Mouse (Mus musculus): ENCODE measurements at regions not wholly inside any gene's neighbourhood (a gene's known extent, or its start where the extent isn't known, plus 50 kb on each side); places are given as distances from the start of the nearest gene placed in this dataset.

DNA sequence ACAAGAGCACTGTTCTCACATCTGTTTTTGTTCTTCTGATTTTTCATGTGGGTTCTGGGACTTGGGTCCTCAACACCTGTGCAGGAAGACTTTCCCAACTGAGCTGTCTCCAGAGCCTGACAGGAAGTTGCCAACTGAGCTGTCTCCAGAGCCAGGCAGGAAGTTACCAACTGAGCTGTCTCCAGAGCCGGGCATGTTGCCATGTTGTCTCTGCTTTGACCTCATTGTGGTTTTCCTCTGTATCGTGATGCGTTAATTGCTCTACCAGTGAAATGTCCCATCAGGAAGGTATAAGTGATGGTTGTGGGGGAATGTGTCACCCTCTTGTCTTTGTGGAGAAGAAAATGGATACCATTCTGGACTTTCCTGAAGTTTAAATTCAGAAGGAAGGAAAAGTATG is 54.4 kb upstream of the Olfm4 start:
- DNase-seq (ENCODE audit: low spot score in 2 of 2) = no peak

DNA sequence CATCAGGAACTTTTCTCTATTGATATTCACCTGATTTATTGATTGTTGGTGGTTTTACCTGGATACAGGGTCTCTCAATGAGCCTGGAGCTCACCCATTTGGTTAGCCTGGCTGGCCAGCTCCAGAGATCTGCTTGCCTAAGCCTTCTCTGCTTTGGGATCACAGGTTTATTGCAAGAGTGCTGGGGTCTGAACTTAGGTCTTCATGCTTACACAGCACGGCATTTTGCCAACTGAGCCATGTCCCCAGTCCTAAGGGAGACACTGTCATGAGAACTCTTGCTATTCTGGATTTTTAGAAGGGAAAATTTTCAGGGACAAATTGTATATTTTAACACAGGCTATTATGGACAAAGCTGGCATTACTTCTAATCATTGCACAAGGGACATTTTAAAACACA is 56.7 kb upstream of the Olfm4 start:
- no peak for DNase-seq (ENCODE audit: low spot score in 2 of 2)

DNA sequence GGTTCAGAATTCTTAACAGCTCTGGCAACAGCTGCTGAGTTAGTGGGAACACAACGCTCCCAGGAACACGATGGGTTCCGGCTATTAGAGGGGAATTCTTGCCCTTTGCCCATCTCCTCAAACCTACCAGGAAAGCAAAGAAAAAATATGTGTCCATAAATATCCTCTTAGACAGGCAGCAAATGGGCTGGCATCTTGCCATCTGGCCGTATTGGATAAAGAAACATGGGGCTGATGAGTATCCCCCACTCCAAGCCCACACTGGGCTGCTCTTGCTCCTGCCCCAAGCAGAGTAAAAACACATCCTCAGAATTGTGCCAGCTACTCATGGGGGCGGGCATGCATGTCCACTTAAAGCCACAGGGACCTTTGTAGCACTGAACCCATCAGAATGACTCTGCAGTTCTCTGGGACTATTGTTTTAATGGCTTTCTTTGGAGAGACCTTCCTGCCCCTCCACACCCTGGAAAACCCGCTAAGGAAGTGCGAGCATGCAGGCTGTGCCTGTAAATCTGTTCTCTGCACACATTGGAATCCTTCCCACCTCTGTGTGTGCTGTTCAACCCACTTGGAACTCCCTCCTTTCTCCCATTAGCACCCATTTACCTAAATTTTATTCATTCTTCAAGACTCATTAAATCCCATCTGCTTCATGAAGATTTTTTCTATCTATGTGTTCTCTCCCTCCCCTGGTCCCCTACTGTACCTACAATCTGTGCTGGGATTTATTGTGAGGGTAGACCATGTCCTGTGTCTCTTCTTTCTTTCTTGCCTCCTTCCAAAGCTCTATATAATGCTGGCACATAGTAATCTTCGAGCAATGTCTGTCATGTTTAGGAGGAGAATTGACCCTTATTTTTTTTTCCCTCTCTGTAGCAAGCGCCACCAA is 66.7 kb upstream of the Olfm4 start:
- DNase-seq (ENCODE audit: low spot score in 2 of 2) = peak in 1 of 2 experiments; percentile 27

DNA sequence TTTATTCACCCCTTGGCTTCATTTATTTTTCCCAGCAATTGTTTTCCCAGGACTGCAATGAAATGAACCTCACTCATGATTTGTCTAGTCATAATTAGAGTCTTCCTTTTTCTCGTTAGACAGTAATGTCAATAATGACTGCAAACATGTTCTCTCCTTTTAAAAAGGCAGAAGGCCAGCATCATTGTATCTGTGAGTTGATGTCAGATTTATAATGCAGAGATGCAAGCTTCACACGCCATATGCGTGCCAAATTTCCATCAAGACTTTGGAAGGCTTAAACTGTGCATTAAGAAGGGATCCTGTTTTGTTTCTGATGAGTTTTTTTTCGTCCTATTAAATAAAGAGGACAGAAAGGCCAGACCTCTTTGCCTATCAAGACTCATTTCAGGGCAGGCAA is 68.9 kb upstream of the Olfm4 start:
- no peak for DNase-seq (ENCODE audit: low spot score in 2 of 2)

DNA sequence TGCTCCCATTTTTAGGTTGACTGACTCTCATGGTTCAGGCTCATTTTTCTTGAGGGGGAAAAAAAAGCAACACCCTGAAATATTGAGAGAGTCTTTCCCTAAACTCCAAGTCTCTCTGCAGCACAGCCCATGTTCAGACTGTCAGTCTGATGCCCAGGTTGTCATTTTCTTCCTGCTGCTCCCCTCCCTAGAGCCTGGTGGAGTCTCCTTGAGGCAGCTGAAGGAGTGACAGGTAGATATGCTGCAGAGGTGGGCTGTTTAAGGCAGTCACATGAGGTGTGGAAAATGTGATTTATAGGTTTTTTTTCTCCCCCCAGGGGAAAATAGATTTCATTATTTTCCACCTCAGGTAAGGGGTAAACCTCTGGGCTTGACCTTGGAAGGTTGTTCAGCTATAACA is 70.6 kb upstream of the Olfm4 start:
- no peak for DNase-seq (ENCODE audit: low spot score in 2 of 2)

DNA sequence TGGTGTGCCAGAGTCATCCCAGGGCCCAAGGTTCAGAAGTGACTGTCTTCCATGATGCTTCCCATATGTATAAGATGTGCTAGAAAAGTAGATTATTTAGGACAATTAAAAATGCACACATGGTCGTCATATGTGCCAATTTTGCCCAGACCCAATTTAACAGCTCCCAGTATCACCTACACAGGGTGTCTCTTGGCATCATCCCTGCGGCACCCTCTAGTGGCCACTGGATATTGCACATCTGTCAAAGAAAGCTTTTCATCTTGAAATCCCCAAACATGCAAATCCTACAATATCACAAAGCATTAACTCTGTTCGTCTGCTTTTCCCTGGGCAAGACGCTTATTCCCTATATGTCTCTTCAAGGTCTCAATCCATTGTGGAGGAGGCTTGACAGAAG is 71.3 kb upstream of the Olfm4 start:
- peak in 1 of 2 experiments; percentile 68 for DNase-seq (ENCODE audit: low spot score in 2 of 2)

DNA sequence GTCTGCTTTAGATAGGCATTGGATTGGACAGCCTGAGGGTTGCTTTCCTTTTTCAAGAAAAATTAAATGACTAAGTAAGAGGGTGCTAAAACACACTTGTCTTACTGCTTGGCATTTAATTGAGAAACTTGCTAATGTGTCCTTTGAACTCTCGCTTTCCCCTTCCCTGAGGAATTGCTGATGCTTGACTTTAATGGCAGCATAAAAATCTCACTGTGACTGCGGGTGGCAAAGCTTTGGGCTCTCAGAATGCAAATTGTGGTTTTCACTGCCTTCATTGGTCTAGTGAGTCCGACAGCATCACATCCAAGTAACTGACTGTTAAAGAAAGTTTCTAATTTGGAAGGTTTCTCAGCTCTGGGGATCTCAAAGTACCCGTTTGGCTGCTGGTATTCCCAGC is 76.1 kb upstream of the Olfm4 start:
- no peak for DNase-seq (ENCODE audit: low spot score in 2 of 2)

DNA sequence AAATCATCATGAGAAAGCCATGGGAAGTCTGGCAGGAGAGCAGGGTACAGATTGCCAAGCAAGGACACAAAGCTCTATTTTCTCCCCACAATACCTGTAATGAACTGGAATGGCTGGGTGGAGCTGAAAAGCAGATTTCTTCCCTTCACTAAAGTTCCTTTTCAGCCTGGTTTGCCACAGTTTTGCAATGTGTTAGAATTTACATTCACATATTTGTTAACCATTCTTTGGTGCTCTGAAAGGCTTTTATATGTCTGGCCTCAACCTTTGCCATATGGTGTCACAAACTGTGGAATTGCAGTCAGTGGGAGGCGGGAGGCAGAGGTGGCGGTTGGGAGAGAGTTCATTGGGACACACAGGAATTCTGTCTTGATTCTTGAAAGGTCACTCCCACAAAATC is 78.3 kb upstream of the Olfm4 start:
- no peak for DNase-seq (ENCODE audit: low spot score in 2 of 2)

DNA sequence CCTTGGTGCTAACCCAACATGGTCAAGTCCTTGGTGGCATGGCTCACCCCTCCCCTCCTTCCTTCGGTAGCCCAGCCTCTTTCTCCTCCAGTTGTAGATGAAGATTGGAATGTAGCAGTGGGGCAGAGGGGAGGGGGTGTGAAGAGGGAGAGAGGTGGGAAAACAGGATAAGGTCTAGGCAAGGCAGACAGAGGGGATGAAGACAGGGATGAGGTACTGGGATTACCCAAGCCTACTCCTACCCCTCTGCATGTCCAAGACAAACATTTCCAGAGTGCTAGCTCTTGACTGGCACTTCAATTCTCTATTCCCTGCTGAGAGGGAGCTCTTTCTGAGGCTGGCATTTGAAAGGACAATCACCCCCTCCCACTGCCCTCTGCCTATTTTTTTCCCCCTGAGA is 81.5 kb upstream of the Olfm4 start:
- DNase-seq (ENCODE audit: low spot score in 2 of 2) = no peak

DNA sequence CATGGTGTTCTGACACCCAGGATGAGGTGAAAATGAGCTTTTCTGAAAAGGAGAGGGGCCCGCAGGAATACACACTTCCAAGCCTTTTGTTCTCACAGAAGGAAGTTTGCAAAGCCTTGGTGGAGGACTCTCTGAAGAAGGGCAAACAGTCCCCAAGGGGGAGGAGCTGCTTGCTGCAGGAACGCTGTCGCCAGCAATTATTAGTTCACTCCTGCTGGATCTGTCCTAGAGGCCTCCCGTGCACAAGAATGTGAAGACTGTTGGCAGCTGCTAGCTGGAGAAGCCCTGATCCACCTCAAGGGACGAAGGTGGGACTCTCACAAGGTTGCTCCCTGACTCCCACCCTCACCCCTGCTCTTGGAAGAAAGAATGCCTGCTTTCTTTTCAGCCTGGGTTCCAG is 85.6 kb upstream of the Olfm4 start:
- no peak for DNase-seq (ENCODE audit: low spot score in 2 of 2)

DNA sequence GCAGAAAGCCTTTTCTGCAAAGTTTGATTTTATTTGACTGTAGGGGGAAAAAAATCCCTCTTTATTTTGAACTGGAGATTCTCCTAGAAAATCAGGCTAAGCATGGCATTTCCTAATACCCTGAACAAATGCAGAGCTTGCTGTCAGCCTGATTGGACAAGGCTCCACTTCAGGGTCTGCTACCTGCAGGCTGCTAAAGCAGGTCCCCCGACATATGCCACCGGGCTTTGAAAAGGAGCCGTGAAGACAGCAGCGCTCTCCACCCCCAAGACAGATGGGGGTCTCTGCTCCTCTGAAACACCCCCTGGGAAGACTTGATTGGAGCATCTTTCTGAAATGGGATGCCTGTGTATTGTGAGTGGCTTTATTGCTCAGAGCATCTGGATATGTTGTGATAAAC is 90.6 kb upstream of the Olfm4 start:
- no peak for DNase-seq (ENCODE audit: low spot score in 2 of 2)

DNA sequence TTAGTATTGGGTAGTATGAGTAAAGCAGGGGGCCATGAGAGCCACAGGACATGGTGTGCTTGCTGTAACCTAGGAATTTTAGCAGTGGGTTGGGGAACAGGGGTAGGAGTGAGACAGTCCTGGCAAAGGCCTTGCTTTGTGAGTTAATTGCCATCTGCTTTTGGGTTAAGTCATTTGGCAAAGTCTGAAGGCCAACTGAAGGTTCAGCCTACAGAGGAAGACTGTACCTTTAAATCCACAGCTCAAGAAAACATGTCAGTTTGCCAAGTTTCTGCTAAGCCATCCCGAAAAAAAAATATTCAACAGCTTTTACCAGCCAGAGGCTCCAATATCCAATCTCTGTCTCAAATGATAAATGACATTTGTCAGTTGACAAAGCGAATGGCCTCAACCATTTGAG is 93.2 kb upstream of the Olfm4 start:
- DNase-seq (ENCODE audit: low spot score in 2 of 2) = no peak

DNA sequence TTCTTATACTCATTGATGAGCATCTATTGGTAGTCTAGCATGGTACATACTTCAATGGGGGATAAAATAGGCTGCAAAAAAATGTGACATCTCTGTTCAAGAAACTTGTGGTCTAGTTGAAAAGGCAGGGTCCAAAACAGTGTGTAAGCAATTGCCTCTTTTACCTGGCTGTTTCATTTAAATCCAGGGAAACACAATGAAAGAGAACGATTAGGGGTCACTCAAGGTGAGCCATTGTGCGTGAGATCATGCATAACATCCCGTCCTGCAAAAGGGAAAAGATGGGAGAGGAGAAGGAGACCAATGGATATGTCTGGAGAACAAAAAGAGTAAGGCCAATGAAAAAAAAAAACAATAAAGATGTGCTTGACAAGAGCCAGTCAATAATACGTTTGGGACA is 93.6 kb upstream of the Olfm4 start:
- no peak for DNase-seq (ENCODE audit: low spot score in 2 of 2)

DNA sequence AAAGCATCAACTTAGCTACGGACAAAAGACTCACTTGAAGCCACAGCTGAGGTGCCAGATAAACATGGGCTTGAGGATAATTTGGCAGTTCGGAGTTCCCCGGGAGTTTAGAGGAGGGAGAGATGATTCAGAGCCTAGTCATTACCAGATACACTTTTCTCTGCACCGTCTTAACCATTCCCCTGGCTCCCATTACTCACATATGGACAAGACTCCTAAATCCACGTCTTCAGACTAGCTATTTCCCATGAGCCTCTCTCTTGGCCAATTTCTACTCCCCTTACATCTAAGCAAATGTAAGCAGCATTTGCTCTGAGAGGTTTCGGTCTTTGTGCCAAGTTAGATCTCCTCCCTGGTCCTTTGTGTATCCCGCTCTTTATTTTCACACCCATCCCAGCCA is 100.4 kb upstream of the Olfm4 start:
- no peak for DNase-seq (ENCODE audit: low spot score in 2 of 2)

DNA sequence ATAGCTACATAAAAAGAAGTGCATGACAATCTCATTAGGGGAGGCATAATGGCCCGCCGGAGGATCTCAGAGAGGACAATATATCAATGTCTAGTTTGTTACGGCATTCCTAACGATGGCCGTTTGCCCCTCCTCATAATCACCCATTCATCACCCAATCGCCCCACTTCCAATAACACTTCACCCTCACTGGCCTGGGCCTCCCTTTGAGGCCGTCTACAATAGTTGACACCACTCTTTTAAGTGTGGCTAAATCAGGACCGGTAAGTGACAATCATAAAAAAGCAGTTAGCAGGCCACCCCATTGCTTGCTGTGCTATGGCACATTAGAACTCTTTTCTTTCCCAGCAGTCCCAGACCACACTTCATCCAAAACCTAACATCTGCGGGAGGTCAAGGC is 102.2 kb upstream of the Olfm4 start:
- no peak for DNase-seq (ENCODE audit: low spot score in 2 of 2)

DNA sequence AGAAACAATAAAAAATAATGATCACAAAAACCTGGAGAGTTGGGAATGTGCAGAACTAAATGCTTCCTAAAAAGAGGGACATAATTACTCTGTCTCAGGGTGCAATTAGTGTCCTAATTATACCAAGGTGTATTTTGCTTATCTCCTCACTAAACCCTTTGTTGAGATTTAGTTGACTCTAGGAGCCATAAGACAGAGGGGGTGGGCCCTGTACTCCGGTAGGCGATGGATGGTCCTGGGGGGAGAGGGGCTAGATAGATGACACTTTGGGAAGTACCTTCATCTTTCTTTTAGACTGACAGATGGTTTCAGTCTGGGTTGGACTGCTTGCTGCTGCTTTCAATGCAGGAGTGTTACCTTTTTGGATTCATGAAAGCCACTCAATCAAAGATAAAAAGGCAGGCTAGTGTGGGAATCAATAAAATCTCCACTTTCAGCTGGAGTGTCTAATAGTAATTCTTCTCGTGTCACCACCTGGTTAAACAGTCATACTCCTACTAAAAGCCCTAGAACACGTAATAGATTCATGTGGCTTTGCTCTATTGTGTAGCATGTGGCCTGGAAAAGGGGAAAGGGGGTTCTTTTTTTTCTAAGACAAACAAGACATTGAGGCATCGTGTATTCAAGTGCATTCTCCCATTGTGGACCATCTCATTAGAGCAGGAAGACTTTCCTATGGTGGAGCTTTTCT is 103.7 kb upstream of the Olfm4 start:
- no peak for DNase-seq (ENCODE audit: low spot score in 2 of 2)

DNA sequence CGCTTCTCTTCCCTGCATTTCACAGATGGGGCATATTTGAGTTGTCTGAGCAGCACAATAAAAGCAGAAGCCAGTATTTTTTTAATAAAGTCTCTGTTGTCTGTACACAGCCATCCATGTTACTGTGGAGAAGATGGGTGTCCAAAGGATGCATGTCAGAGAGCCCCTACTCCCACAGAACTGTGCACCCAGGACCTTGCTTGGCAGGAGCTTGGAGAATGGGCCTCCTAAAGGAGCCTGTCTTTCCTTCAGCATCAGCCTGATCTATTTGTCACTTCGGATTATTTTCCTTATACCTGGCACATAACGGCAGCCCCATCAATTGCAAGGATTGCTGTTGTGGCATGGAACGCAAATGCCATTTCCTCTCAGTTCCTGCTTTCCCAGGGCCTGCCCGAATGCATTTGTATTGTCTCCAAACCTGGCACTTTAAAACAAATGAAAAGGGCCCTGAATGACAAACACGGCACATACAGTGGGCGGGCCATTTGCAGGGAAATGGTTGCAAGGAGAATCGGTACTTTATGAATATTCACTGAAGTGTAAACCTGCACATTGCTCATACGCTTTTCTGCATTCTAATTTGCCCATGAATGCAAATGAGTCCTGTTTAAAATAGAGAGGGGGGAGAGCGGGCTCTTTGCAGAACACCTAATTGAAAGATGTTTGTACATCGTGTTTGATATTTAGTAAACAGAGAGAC is 104.4 kb upstream of the Olfm4 start:
- no peak for DNase-seq (ENCODE audit: low spot score in 2 of 2)

DNA sequence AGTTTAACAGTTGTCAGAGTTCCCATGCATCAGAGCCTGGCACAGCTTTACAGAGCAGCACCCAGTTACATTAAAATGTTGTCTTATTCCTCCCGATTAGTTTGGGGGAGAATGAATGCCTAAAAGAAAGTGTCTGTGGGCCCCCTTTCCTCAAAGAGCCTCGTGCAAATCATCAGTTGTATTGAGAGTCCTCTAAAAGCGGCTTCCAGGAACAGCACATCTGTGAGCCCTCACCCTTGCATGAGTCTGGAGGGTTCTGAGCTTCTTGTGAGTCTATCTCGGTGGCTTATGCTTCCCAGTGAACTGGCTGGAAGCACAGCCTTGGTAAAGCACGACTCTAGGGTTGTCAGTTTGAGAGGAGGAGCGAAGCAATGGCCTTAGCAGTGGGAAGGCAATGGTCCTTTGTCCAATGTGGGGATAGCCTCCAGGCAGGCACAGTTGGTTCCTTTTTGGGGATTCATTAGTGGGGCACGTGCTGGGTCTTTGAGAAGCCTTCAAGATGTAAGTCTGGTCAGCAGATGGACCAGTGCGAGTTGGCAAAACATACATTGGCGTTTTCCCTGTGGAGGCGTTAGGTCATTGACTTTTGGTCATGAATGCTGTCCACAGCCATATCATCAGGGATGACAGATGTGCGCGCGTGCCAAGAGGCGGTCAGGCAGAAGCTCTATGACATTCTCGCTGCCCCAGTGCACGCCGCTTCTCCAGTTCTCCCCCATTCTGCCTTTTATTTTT is 105.4 kb upstream of the Olfm4 start:
- no peak for DNase-seq (ENCODE audit: low spot score in 2 of 2)

DNA sequence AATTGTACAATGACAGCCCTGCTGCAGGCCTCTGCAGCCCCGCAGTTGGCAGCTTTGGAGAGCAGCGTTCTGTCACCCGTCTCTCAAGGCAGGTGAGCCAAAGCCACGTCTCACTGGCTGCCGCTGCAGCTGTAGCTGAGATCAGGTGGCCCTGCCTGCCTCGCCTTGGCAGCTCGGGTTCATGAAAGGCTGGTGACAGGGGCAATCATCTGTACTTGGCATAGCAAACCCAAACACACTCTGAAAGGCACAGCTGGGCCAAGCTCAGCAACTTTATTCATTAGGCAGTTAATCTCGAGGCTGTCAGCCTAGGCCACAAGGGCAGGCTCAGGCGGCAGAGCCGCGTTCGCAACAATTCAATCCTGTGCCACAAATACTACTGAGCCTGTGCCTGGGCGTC is 102.0 kb upstream of the Pcdh8 start:
- no peak for DNase-seq (ENCODE audit: low spot score in 2 of 2)

DNA sequence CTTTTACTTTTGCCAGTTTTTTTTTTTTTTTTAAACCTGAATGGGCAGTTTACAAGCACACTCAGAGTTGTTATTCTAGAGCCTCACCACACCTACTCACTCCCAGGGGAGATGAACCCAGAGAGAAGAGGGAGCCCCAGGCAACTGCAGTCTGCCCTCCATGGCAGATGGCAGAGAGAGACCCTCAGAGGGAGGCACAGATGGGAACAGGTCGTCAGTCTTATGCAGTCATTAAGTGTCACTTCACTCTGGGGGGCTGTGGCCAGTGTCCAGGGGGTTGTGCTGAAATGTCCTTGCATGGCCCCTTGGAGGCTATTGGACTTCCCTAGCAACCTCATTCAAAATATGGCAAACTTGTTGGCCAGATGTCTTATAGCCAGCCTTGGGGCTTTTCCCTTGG is 101.3 kb upstream of the Pcdh8 start:
- DNase-seq (ENCODE audit: low spot score in 2 of 2) = no peak

DNA sequence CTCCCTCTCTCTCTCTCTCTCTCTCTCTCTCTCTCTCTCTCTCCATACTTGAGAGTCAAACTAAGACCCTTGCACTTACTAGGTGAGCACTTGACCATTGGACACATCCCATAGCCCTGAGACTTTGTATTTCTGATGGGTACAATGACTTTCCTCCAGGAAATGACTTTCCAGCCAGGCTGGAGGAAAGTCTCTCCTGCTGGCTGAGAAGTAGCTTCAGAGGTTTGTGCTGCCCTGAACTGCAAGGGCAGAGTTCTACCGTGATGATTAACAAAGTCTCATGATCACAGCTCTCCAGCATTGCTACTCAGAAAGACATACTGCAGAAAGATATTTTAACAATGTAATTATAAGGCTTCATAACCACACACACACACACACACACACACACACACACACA is 98.2 kb upstream of the Pcdh8 start:
- DNase-seq (ENCODE audit: low spot score in 2 of 2) = no peak

DNA sequence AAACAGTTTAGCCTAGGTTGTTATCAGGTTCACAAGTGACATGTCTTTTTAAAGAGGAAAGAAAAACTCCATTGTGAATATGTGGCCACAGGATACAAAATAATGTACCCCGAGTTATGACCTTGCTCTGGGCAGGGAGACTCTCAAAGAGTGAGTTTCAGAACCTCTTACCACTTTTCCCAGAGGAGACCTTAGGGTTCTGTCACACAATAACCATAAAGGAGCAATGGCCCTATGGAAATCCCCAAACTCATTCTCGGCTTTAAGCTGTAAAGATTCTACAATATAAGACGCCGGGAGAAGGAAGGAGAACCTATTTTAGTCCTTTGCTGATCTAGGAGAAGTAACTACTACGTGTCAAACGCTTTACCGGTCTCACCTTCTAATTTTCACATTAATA is 85.1 kb upstream of the Pcdh8 start:
- DNase-seq (ENCODE audit: low spot score in 2 of 2) = no peak
